Mouse (Mus musculus): Measurements from ENCODE around the gene Irf3.

GRCm38 (mm10) chr7:45000539-45001114 is 3.2 kb downstream of the Irf3 start:
- TF ChIP-seq FLI1 (IDR thresholded peaks at IDR 0.05; ENCODE audit: low read length) (no peak), GATA1 (IDR thresholded peaks at IDR 0.05; ENCODE audit: borderline replicate concordance, low read length) (no peak)
